Comparison of ENCODE assay signal across 9 mouse cellular contexts in genomic region chr7:25904066-25904465, GRCm38 (mm10). TPM values are rescaled to one million over a fixed set of nuclear protein-coding genes. Genes with fewer than 3 reads are reported as not detected.
DNase-seq lines count a peak whose midpoint lies in the region; ATAC-seq and TF ChIP-seq lines count a peak whose summit lies in the region.
"Had no signal": no experiment of that assay in that cellular context is flagged by ENCODE, and none has a peak within 500 bp of the region (broad histone marks: within the 10 kb centered on the region; RNA-seq: fewer than 3 reads in every experiment).

No protein-coding gene starts in this region.

- no peak overlapping the region for H3K9ac ChIP-seq in forebrain, postnatal 0 days
- H3K9ac ChIP-seq in forebrain, embryonic 16.5 days (replicated peaks; ENCODE audit: low read depth, low read length), result no peak overlapping the region
- H3K9ac ChIP-seq in limb, embryonic 11.5 days (ENCODE audit: low read length), result no peak overlapping the region
- no peak overlapping the region for H3K9ac ChIP-seq in forebrain, embryonic 13.5 days

- 49% methylated on average over 3 of the region's 3 CpGs for WGBS in forebrain, postnatal 0 days
- 51% methylated on average over 3 of the region's 3 CpGs for WGBS in forebrain, embryonic 16.5 days
- WGBS in limb, embryonic 11.5 days, result 35% methylated on average over 3 of the region's 3 CpGs
- 42% methylated on average over 3 of the region's 3 CpGs for WGBS in forebrain, embryonic 13.5 days

- no peak for DNase-seq in forebrain, postnatal 0 days
- peak; percentile 32 for DNase-seq in urinary bladder, postnatal 14 days (ENCODE audit: low spot score)
- no peak for DNase-seq in urinary bladder, postnatal 10 days (ENCODE audit: low spot score)
- peak; percentile 26 for DNase-seq in limb, embryonic 11.5 days (ENCODE audit: low spot score)
- peak; percentile 10 for DNase-seq in yolk sac, embryonic 10.5 days (ENCODE audit: low spot score)
- no peak for DNase-seq in ovary, postnatal 36 days (ENCODE audit: low spot score)

- no peak overlapping the region for H3K4me3 ChIP-seq in forebrain, postnatal 0 days (ENCODE audit: low read depth, low read length)
- no peak overlapping the region for H3K4me3 ChIP-seq in forebrain, embryonic 16.5 days (replicated peaks; ENCODE audit: low read length)
- no peak overlapping the region for H3K4me3 ChIP-seq in limb, embryonic 11.5 days (ENCODE audit: low read depth, low read length)
- no peak overlapping the region for H3K4me3 ChIP-seq in forebrain, embryonic 13.5 days

- no peaks in the 10 kb centered on the region for H3K36me3 ChIP-seq in forebrain, postnatal 0 days (ENCODE audit: insufficient read depth)
- no peaks in the 10 kb centered on the region for H3K36me3 ChIP-seq in forebrain, embryonic 16.5 days (ENCODE audit: control insufficient read depth, insufficient read depth)
- H3K36me3 ChIP-seq in limb, embryonic 11.5 days (ENCODE audit: control insufficient read depth, insufficient read depth, low read length), result no peaks in the 10 kb centered on the region
- H3K36me3 ChIP-seq in forebrain, embryonic 13.5 days (ENCODE audit: poor library complexity, severe bottlenecking), result no peaks in the 10 kb centered on the region

- H3K4me2 ChIP-seq in forebrain, postnatal 0 days (ENCODE audit: low read depth), result no peak overlapping the region
- H3K4me2 ChIP-seq in forebrain, embryonic 16.5 days (ENCODE audit: low read length), result no peak overlapping the region
- no peak overlapping the region for H3K4me2 ChIP-seq in limb, embryonic 11.5 days (ENCODE audit: low read depth, severe bottlenecking)
- H3K4me2 ChIP-seq in forebrain, embryonic 13.5 days, result no peak overlapping the region

- no peak overlapping the region for H3K27ac ChIP-seq in forebrain, postnatal 0 days (ENCODE audit: low read depth, low read length)
- H3K27ac ChIP-seq in forebrain, embryonic 16.5 days (ENCODE audit: low read length), result no peak overlapping the region
- H3K27ac ChIP-seq in limb, embryonic 11.5 days (replicated peaks; ENCODE audit: low read depth, low read length), result no peak overlapping the region
- H3K27ac ChIP-seq in forebrain, embryonic 13.5 days, result no peak overlapping the region

- H3K9me3 ChIP-seq in forebrain, postnatal 0 days (ENCODE audit: low read length), result no peaks in the 10 kb centered on the region
- no peaks in the 10 kb centered on the region for H3K9me3 ChIP-seq in forebrain, embryonic 16.5 days (ENCODE audit: control insufficient read depth, low read length)
- no peaks in the 10 kb centered on the region for H3K9me3 ChIP-seq in limb, embryonic 11.5 days (ENCODE audit: control insufficient read depth, low read length)
- peaks cover 13% of the 10 kb centered on the region; the same call in 1 of the 2 replicates for H3K9me3 ChIP-seq in forebrain, embryonic 13.5 days (replicated peaks)

- no peak for ATAC-seq in forebrain, postnatal 0 days
- no peak for ATAC-seq in forebrain, embryonic 16.5 days
- ATAC-seq in limb, embryonic 11.5 days (ENCODE audit: insufficient number of reproducible peaks, low FRiP score, low TSS enrichment, low read depth), result no peak
- no peak for ATAC-seq in forebrain, embryonic 13.5 days

- no peaks in the 10 kb centered on the region for H3K4me1 ChIP-seq in forebrain, postnatal 0 days (ENCODE audit: insufficient read depth)
- no peaks in the 10 kb centered on the region for H3K4me1 ChIP-seq in forebrain, embryonic 16.5 days (replicated peaks; ENCODE audit: control insufficient read depth, insufficient read depth, low read length)
- no peaks in the 10 kb centered on the region for H3K4me1 ChIP-seq in limb, embryonic 11.5 days (ENCODE audit: control insufficient read depth, insufficient read depth, low read length)
- no peaks in the 10 kb centered on the region for H3K4me1 ChIP-seq in forebrain, embryonic 13.5 days

- peak; percentile 30 for TF ChIP-seq CTCF in forebrain, postnatal 0 days (IDR thresholded peaks at IDR 0.05; ENCODE audit: low read depth)

- H3K27me3 ChIP-seq in forebrain, postnatal 0 days (ENCODE audit: insufficient read depth, low read length), result no peaks in the 10 kb centered on the region
- no peaks in the 10 kb centered on the region for H3K27me3 ChIP-seq in forebrain, embryonic 16.5 days (replicated peaks; ENCODE audit: control insufficient read depth, insufficient read depth, low read length)
- H3K27me3 ChIP-seq in limb, embryonic 11.5 days (ENCODE audit: control insufficient read depth, insufficient read depth, low read length), result no peaks in the 10 kb centered on the region
- no peaks in the 10 kb centered on the region for H3K27me3 ChIP-seq in forebrain, embryonic 13.5 days

RNA-seq across cellular contexts. Expression of gene Cyp2b10, which starts 6.6 kb away (rescaled TPM):
- not detected in 2 replicates for total RNA-seq in forebrain, postnatal 0 days (2014; rRNA removed)
- not detected in 2 replicates for polyA plus RNA-seq in forebrain, postnatal 0 days (2015; fragmentation: Nextera tagmentation; extraction: Ambion mirVana)
- polyA plus RNA-seq in forebrain, embryonic 16.5 days (2015; fragmentation: Nextera tagmentation; extraction: Ambion mirVana), result not detected in 2 replicates
- not detected in 2 replicates for polyA plus RNA-seq in limb, embryonic 11.5 days (2014; fragmentation: Nextera tagmentation; extraction: Ambion mirVana)
- not detected in 2 replicates for polyA plus RNA-seq in forebrain, embryonic 13.5 days (2015; fragmentation: Nextera tagmentation; extraction: Ambion mirVana)
- total RNA-seq: left cerebral cortex, postnatal 10 days had no signal

Comparison
In these comparisons a context has a peak if more than half of its experiments do, and no peak if none do; other contexts are left out.
1. DNase-seq: peak in urinary bladder, postnatal 14 days (single experiment), limb, embryonic 11.5 days (single experiment) and yolk sac, embryonic 10.5 days (single experiment); none in forebrain, postnatal 0 days (single experiment), urinary bladder, postnatal 10 days (single experiment) and ovary, postnatal 36 days (single experiment).